Mouse (Mus musculus) gastrocnemius, adult 18-20 months (tissue): ENCODE measurements around the gene Abcb5. TPM values are rescaled to one million over a fixed set of nuclear protein-coding genes. Genes with fewer than 3 reads are reported as not detected.

Experiments used
- DNase-seq: peaks from one replicate; pipeline ENCODE4 v3.0.0; 2021; ENCODE audit warnings: low spot score
- total RNA-seq, 2 experiments: library from RNA; stranded (reverse); gene quantifications; 2 replicates each; pipeline ENCODE4 v1.2.3; 2021

Gene Abcb5
- total RNA-seq, 2 experiments from 2014 or later, result not detected

GRCm38 (mm10) chr12:118848496-118849202 is 117.6 kb downstream of the Abcb5 start:
- DNase-seq, result no peak

GRCm38 (mm10) chr12:118847861-118848495 is 118.2 kb downstream of the Abcb5 start:
- no peak for DNase-seq

- no peak for DNase-seq
Observed at GRCm38 (mm10) chr12:118847381-118847780, 118.8 kb downstream of the Abcb5 start.

DNA sequence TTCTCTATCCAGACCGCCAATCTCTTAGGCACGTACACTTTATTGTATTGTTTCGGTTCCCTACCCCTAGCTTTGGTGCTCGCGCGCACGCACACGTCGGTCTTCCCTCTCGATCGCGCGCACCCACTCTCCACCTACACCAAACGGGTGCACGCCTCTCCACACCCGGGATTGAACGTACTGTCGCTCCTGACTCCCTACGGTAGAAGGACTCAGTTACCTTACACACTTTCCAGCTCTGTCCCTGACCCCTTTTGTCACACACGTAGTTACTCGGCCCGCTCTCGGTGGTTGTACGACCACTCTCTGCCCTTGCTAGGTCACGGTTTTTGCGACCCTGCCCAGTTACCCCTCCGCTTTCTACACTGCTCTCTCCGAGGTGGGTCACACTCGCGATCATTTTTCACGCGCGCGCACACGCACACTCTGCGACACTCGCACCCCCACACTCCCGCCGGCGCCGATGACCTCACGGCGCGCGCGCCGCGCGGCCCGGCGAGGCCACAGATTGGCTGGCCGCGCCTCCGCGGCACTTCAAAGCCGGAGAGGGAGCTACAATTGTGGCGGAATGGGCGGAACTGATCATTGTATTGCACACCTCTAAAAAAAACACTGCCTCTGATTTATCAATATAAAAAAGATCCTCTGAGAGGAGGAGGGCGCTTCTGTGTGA is 119.4 kb downstream of the Abcb5 start:
- no peak for DNase-seq

- no peak for DNase-seq
Observed at GRCm38 (mm10) chr12:118846221-118846620, 120.0 kb downstream of the Abcb5 start, which contains the start of gene Sp8. Gene Sp8 (plus strand): TSS chr12:118846329.

DNA sequence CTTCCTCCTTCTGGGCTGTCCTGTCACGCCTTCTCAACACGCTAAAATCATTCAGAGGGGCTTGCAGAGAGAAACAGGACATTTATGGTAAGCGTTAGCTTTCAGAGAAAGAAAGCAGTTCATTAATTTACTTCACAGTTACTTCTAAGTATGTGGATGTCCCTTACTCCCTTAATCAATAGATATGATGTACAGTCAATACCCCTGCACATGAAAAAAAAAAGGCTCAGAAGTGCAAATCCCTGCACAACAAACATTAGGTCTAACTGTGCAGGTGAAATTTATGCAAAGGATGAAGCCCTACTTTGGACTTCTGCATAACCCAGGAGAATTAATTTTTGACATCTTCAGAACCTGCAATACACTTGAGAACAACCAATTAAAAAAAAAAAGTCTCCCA is 120.9 kb downstream of the Abcb5 start:
- DNase-seq, result no peak

- no peak for DNase-seq
Observed at GRCm38 (mm10) chr12:118844841-118845240, 121.4 kb downstream of the Abcb5 start.

GRCm38 (mm10) chr12:118844111-118844510 is 122.1 kb downstream of the Abcb5 start:
- no peak for DNase-seq

GRCm38 (mm10) chr12:118842671-118843411 is 123.4 kb downstream of the Abcb5 start:
- DNase-seq, result no peak

- DNase-seq, result no peak
Observed at GRCm38 (mm10) chr12:118841971-118842550, 124.2 kb downstream of the Abcb5 start.

GRCm38 (mm10) chr12:118841381-118841922 is 124.8 kb downstream of the Abcb5 start:
- DNase-seq, result no peak

DNA sequence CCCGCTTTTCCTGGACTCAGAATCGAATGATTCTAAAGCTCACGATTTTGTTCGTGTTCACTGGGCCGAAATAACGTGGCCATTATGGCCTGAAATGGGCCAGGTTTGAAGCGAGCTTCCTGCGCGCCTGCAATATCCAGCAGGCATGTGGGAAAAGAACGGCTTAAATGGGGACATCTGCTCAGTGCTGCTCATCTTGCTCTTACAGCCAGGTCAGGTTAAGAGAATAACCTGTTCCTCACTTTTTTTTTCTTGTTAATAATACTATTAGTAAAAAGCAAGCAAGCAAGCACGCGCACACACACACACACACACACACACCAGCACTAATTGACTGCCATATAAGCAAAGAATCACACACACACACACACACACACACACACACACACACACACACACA is 125.4 kb downstream of the Abcb5 start:
- DNase-seq, result no peak

DNA sequence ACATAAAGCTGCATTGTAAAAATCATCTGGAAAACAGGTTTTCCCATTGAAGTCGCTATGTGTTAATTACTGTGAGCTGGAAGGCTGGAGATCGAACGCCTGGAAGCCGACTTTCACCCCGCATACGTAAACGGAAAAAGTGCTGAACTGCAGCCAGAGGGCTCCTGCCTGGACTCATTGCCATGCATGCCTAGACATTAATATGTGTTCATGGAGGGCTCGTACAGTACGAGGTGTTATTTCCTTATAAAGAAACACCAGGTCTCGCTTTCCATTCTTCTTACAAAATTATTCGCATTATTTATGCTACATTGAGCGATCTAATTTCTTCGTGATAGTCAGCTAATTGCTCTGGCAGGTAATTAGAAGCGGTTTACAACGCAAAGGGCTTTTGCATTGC is 125.9 kb downstream of the Abcb5 start:
- no peak for DNase-seq

DNA sequence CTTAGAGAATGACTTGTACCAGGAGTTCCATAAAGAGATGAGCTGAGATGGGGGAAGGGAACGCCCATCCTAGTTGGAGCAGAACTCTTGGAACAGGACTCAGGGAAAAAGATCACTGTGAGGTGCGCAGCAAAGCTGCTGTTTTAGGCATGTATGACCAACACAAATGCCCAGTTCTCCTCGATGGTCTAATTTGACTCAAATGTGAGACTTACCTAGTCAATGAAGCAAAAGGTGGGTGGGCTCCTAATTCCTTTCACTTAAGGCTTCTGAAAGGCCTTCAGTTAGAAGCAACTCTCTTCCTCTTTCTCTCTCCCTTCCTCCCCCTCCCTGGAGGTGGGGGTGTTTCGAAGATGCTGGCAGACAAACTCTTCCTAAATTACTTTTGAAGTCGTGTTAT is 126.8 kb downstream of the Abcb5 start:
- DNase-seq, result no peak

- DNase-seq, result no peak
Observed at GRCm38 (mm10) chr12:118838260-118838659, 128.0 kb downstream of the Abcb5 start.

- DNase-seq, result no peak
Observed at GRCm38 (mm10) chr12:118837361-118837760, 128.9 kb downstream of the Abcb5 start.

DNA sequence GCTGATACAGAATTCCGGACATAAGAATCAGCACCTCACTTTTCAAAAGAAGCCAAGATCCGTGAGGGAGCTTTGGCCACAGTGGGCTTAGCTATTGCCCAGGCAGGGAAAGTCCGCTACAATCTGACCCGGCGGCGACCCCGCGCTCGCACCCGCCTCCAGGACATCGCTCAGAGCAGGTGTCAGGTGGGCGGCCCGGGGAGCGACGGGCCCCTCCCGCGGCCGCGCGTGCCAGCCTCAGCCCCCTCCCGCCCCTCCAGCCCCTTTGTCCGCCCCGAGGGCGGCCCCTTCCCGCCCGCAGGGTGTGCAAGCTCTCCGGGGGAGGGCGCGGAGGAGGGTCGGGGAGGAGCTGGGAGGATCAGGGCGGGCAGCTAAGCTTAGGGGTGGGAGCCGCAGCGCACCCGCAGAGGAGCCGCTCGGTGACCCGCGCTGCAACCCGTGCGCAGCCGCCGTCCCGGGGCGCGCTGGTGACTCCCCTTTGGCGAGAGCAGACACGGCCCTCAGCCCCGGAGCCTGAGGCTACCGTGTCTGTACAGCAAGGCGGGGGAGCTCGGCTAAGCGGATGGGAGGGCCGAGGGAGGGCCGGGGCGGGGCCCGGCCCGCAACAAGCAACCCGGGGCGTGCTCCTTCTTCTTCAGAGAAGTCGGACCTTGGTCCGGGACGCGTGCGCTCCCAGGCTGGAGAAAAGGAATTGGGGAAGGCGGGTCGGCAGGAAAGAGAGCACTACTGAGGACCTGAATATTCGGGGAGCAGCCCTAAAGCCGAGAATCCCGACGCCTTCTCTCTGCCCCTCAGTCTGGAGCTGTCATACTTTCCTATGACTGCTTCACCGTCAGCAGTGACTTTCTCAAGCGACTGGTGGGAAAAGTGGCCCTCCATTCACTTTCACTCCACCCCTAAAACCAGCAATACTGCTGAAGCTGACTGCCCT is 129.5 kb downstream of the Abcb5 start:
- DNase-seq, result no peak

- DNase-seq, result no peak
Observed at GRCm38 (mm10) chr12:118829881-118830280, 136.3 kb downstream of the Abcb5 start.
